Mouse (Mus musculus): ENCODE measurements around the gene Rarb.

The Rarb gene

GRCm38 (mm10) chr14:16733595-16734298 is 85.2 kb downstream of the Rarb start:
- DNase-seq = no peak

- no peak for DNase-seq
Observed at GRCm38 (mm10) chr14:16732054-16732453, 86.9 kb downstream of the Rarb start.

GRCm38 (mm10) chr14:16728175-16728838 is 90.6 kb downstream of the Rarb start:
- DNase-seq = no peak

GRCm38 (mm10) chr14:16723991-16724390 is 95.0 kb downstream of the Rarb start:
- no peak for DNase-seq

- no peak for DNase-seq
Observed at GRCm38 (mm10) chr14:16717821-16718220, 101.1 kb downstream of the Rarb start.

DNA sequence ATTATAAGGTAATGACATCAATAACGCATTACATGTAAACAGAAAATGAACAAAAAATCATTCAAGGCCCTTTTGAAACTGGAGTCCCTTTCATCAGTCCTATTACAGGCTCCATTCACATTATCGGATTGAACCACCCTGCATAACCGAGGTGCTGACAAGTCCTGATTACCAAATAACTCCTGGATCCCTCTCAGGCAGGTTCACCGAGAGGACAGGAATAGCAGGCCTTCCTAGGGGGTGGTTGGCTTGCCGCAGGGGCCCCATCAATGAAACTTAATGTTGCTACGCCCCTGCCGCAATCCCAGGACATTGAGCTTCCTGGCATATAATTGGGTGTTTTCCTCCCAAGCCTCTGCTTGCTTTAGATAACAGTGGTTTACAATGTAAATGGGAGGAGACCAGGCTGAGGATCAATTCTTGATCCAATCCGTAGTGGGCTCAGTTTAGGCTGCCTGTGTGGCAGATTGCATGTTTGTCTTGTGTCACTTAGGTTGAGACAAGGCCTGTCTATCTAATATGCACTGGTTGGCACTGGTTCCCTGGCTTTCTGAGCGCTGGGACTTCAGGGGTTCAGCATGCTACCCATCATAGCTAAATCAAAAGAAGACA is 104.5 kb downstream of the Rarb start:
- no peak for DNase-seq

DNA sequence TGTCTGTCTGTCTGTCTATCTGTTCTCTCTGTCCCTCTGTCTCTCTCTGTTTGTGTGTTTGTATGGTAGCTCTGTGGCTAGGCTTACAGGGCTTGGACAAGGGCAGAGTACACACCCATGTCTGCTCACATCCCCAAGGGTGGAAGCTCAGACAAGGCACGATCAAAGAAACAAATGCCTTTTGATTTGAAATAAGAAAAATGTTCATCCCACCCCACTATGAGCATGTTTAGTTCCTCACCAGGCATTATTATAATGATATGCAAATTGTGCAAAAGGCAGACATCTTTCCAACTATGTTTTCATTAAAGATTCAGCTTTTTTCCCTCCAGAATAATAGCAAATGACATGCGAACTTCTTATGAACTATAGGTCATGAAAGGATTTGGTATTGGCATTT is 105.2 kb downstream of the Rarb start:
- DNase-seq = no peak

DNA sequence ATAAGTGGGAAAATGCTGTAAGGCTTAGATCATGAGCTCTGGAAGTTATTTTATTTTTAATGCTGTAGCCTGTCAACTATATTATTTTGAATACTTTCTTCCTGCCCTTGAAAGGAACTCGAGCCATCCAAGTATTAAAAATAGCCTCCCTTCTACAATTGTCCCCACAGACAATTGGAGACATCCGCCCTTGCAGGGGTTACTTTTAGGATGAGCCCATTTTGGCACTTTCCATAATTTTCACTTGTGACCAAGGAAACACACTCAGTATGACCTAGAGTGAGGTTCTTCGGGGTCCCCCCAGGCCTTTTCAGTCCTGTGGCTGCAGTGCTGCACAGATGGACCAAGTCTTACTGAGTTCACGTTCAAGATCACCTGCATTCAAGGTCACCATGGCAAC is 119.7 kb downstream of the Rarb start:
- DNase-seq = no peak

DNA sequence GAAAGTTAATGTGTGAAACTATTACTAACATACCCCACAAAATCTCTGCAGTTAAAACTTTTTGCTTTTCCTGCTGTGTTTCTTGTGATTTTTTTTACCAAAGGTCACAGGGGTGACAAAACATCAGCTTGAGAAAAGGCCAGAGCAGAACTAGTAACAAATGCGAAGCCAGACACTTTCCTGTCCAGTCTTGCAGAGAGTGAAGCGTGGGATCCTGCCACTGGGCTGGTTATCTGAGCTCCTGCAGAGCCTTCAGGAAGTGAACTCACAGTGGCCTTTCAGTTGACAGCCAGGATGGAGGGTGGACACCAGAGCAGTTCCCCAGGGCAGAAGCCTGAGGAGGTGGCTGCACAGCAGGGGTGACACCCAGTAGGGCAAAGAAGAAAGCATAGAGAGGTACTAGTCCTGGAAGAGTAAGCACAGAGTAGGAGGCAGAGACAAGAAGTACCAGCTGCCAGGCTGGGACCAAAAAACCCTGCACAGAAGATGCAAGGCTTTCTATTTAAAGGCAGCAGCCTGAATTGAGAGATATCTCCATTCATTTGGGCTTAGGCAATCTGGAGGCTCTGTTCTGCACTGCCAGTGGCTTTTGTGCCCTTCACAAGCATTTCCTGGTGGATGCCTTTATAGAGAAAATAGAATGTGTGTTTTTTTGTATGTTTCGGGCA is 123.4 kb downstream of the Rarb start:
- no peak for DNase-seq

DNA sequence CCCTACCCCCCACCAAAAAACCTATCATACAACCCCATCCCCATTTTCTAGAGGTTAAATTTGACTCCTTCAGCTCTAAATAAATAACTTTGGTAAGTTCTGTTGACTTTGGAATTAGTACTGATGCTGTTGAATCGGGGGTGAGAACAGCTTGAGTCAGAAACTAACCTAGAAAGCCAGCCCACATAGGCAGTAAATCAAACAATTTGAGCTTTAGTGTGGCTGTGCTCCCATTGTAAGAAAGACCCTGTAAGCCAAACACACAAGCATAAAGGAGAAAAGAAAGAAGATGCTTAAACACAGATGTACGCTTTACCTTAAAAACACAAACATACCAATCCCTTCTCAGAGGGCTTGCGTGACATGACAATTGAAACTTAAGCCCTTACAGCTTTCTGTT is 140.6 kb downstream of the Rarb start:
- no peak for DNase-seq

GRCm38 (mm10) chr14:16677081-16677480 is 141.9 kb downstream of the Rarb start:
- no peak for DNase-seq

GRCm38 (mm10) chr14:16670571-16670970 is 148.4 kb downstream of the Rarb start:
- DNase-seq = no peak

- DNase-seq = peak; percentile 15
Observed at GRCm38 (mm10) chr14:16639153-16639943, 179.6 kb downstream of the Rarb start.

DNA sequence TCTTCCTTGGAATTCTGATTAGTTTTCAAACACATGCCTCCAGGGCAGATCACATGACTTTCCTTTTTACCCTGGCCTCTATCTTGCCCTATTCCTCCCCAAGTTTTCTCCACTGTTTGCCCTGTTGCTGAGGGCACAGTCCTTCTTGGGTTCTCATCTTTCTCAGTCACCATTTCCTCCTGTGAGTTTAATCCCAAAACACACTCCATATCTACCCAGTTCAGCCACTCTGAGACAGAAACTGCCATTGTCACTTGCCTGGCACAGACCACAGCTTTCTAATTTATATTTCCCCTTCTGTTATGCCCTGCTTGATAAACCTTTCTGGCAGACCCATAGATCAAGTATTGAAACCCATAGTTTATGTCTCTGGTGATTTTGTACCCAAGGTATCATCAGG is 205.0 kb downstream of the Rarb start:
- DNase-seq = no peak

DNA sequence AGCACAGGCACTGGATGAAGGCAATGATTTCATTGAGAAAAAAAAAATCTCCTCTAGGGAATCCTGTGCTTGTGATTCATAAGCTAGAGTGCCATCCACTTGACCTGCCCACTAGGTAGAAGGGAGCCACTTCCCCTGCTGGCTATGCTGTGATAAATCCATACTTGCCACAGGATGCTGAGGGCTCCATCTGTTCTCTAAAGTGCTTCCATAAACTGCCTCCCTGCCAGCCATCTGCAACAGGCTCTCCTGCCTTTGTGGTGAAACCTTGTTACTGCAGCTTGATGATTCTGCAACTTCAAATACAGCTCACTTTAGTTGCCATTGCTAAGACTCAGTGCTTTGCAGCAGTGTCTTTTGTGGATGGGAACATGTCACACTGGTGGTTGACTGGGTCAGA is 213.5 kb downstream of the Rarb start:
- DNase-seq = peak; percentile 26

- no peak for DNase-seq
Observed at GRCm38 (mm10) chr14:16604469-16605064, 214.4 kb downstream of the Rarb start.

GRCm38 (mm10) chr14:16603040-16603590 is 215.8 kb downstream of the Rarb start:
- DNase-seq = no peak

- DNase-seq = no peak
Observed at GRCm38 (mm10) chr14:16599224-16599623, 219.7 kb downstream of the Rarb start.

DNA sequence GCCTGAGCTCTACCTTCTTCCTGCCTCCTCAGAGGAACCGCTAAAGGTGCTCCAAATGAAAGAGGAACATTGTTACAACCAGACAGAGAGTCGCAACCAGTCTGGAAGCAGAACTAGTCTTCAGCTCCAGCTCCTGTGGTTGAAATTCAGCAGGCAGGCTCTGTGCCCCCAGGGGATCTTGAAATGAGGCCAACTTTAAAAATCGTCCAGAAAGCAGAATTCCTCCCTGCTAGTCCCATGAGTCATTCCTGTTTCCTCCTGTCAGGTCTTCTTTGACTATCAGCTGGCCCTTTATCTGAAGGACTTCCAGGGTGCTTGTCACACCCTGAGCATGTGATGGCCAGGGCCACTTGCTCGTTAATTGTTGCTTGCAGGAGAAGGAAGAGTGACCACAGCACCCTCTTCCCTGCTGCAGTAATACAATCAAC is 220.9 kb downstream of the Rarb start:
- peak; percentile 37 for DNase-seq

GRCm38 (mm10) chr14:16589139-16589538 is 229.8 kb downstream of the Rarb start:
- no peak for DNase-seq

GRCm38 (mm10) chr14:16578100-16578499 is 240.9 kb downstream of the Rarb start:
- no peak for DNase-seq

DNA sequence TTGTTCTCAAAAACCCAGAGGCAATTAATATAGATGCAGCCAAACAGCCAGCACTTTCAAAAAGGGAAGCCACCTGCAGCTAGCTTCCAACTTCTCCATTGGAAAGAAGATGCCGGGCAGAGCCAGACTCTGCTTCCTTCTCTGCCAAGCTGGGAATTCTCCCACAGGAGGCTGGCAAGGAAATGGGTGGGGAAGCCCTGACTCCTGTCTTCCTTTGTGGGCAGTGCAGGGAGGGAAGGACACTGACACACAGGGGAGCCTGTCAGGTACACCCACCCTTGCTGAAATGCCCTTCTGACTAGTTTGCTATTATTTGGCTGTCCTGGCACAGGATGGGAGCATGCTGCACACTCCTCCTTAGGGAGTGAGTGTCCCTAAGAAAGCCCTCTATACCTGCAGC is 241.9 kb downstream of the Rarb start:
- DNase-seq = no peak

Measured in cerebellum, adult 8-10 months (tissue).